Mouse (Mus musculus) layer of hippocampus, postnatal 14 days (tissue): ENCODE results near the gene Esrrb. TPM values are rescaled to one million over a fixed set of nuclear protein-coding genes. Genes with fewer than 3 reads are reported as not detected.

ENCODE experiments used
- DNase-seq, 2 experiments: peaks; one replicate each; pipeline ENCODE4 v3.0.0; 2021 to 2022; ENCODE audit warnings: low spot score in 2 of 2, mixed read lengths in 1 of 2
- total RNA-seq, 2 experiments: library from RNA; stranded (reverse); gene quantifications; 2 replicates each; pipeline ENCODE4 v1.2.3; 2021

The Esrrb gene
- total RNA-seq, 2 experiments from 2014 or later: 1.5 to 1.7 TPM

DNA sequence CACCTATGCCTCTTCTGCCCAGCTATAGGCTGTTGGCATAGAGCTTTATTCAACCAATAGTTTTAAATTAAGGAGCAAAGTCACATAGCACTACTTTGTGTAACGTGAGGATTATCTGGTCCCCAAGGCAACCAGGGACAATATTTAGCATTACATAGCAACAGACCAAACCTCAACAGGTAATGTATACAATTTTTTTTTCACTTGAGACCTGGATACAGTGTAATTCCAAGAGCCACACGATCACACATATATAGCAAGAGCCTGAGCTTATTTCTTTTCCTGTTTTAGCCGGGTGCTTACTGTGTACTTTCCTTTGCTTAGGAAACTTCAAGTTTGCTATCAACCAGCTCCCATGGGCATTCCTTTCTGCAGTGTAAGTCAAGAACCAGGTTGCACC is 201.8 kb downstream of the Esrrb start:
- DNase-seq: no peak

GRCm38 (mm10) chr12:86565996-86566395 is 205.1 kb downstream of the Esrrb start:
- DNase-seq: peak; percentile 34 to 47

Other genes starting within 250 kb of the Esrrb start
- gene Gpatch2l, start 119.3 kb upstream of the Esrrb start, total RNA-seq: 10 to 100 TPM; 37.2 to 38.3 TPM